Mouse (Mus musculus): ENCODE data around the gene Rap1gap.

GRCm38 (mm10) chr4:137719378-137720077 lies 55.0 kb downstream of the Rap1gap start:
- TF ChIP-seq CTCF (IDR thresholded peaks at IDR 0.05; ENCODE audit: borderline replicate concordance, extremely low read depth, insufficient read depth, insufficient read length) (no peak), POLR2A (IDR thresholded peaks at IDR 0.05; ENCODE audit: borderline replicate concordance, extremely low read depth, insufficient read depth, insufficient read length, poor library complexity, severe bottlenecking) (no peak)
